Mouse (Mus musculus) liver, embryonic 11.5 days (tissue): Measurements from ENCODE around the gene Lgmn. TPM values are rescaled to one million over a fixed set of nuclear protein-coding genes. Genes with fewer than 3 reads are reported as not detected.
A peak's percentile ranks its signal among the peaks of the same experiment; 100 is the strongest.

ENCODE experiments used
- ATAC-seq: fragments of 200-750 bp; cut with Nextera tagmentation; replicated peaks from 2 replicates; pipeline ENCODE4 v1.8.0; 2017; ENCODE audit warnings: moderate number of reproducible peaks, mild to moderate bottlenecking, moderate TSS enrichment, moderate library complexity; ENCODE audit not compliant: low FRiP score
- DNase-seq: peaks from one replicate; pipeline ENCODE4 v3.0.0-alpha.2; 2017; ENCODE audit warnings: low spot score
- H3K27ac ChIP-seq: fragments of 300-500 bp; sonication (generic); 2 replicates; pipeline ENCODE4 v1.5.1; 2014; ENCODE audit warnings: mild to moderate bottlenecking, low read depth, low read length, control low read depth
- H3K27me3 ChIP-seq: fragments of 300-500 bp; sonication (generic); replicated peaks from 2 replicates; pipeline ENCODE4 v1.6.1; 2014; ENCODE audit warnings: low read length, mixed read lengths; ENCODE audit not compliant: control insufficient read depth, insufficient read depth
- H3K36me3 ChIP-seq: fragments of 300-500 bp; sonication (generic); 2 replicates; pipeline ENCODE4 v1.6.1; 2014; ENCODE audit warnings: mild to moderate bottlenecking, low read length, moderate library complexity, mixed read lengths; ENCODE audit not compliant: control insufficient read depth, insufficient read depth
- H3K4me1 ChIP-seq: fragments of 300-500 bp; sonication (generic); replicated peaks from 2 replicates; pipeline ENCODE4 v1.6.1; 2014; ENCODE audit warnings: low read length, mixed read lengths; ENCODE audit not compliant: control insufficient read depth, insufficient read depth
- H3K4me2 ChIP-seq: fragments of 300-500 bp; sonication (generic); 2 replicates; pipeline ENCODE4 v1.6.1; 2014; ENCODE audit warnings: mild to moderate bottlenecking, control low read depth, moderate library complexity
- H3K4me3 ChIP-seq: fragments of 300-500 bp; sonication (generic); 2 replicates; pipeline ENCODE4 v1.5.1; 2014; ENCODE audit warnings: low read depth, low read length, control low read depth
- H3K9ac ChIP-seq: fragments of 300-500 bp; sonication (generic); 2 replicates; pipeline ENCODE4 v1.6.1; 2014; ENCODE audit warnings: low read depth, low read length, control low read depth
- H3K9me3 ChIP-seq: fragments of 300-500 bp; sonication (generic); 2 replicates; pipeline ENCODE4 v1.6.1; 2016; ENCODE audit warnings: low read length, inconsistent platforms, mixed read lengths; ENCODE audit not compliant: control insufficient read depth
- WGBS: fragments of 180-500 bp; shearing (Covaris S2); extraction: QIAGEN DNeasy Blood & Tissue Kit; methylation state at CpG from one replicate; pipeline ENCODE4 v1.1.7; 2014; 5-methylcytosine and 5-hydroxymethylcytosine counted together
- polyA plus RNA-seq: library from polyadenylated mRNA; unstranded; fragments of >200 nt; fragmentation: Nextera tagmentation; extraction: Ambion mirVana; gene quantifications from 2 replicates; pipeline ENCODE4 v1.2.1, GENCODE M21; 2014

The Lgmn gene
- polyA plus RNA-seq, 1 experiment from 2014 or later = 59.5 TPM

GRCm38 (mm10) chr12:102356781-102357180 lies 82.8 kb downstream of the Lgmn start:
- Histone ChIP-seq H3K27ac (no peak overlapping the region), H3K4me2 (no peak overlapping the region), H3K9me3 (no peaks in the 10 kb centered on the region), H3K4me1 (peaks cover 4% of the 10 kb centered on the region), H3K4me3 (no peak overlapping the region), H3K27me3 (no peaks in the 10 kb centered on the region), H3K9ac (no peak overlapping the region), H3K36me3 (peaks cover 9% of the 10 kb centered on the region; the same call in 1 of the 2 replicates)
- DNase-seq (no peak), ATAC-seq (no peak)
- 82% methylated on average over 1 of the region's 1 CpGs for WGBS

- Histone ChIP-seq H3K27me3 (no peaks in the 10 kb centered on the region), H3K9me3 (no peaks in the 10 kb centered on the region), H3K27ac (no peak overlapping the region), H3K4me1 (peaks cover 4% of the 10 kb centered on the region), H3K4me2 (no peak overlapping the region), H3K4me3 (no peak overlapping the region), H3K36me3 (peaks cover 9% of the 10 kb centered on the region; the same call in 1 of the 2 replicates), H3K9ac (no peak overlapping the region)
- ATAC-seq = no peak
- DNase-seq = no peak
Observed at GRCm38 (mm10) chr12:102355784-102356183, 83.8 kb downstream of the Lgmn start.

GRCm38 (mm10) chr12:102354126-102354984 lies 85.3 kb downstream of the Lgmn start:
- Histone ChIP-seq H3K27ac (no peak overlapping the region), H3K9me3 (no peaks in the 10 kb centered on the region), H3K27me3 (no peaks in the 10 kb centered on the region), H3K4me2 (no peak overlapping the region), H3K4me1 (peaks cover 4% of the 10 kb centered on the region), H3K4me3 (no peak overlapping the region), H3K36me3 (peaks cover 7% of the 10 kb centered on the region; the same call in 1 of the 2 replicates), H3K9ac (no peak overlapping the region)
- DNase-seq (no peak), ATAC-seq (peak; percentile 62)
- 48% methylated on average over 10 of the region's 10 CpGs for WGBS

GRCm38 (mm10) chr12:102350997-102351396 lies 88.6 kb downstream of the Lgmn start:
- Histone ChIP-seq H3K36me3 (no peaks in the 10 kb centered on the region; the same call in 1 of the 2 replicates), H3K27ac (no peak overlapping the region), H3K4me2 (no peak overlapping the region), H3K9ac (no peak overlapping the region), H3K4me3 (no peak overlapping the region), H3K27me3 (no peaks in the 10 kb centered on the region), H3K4me1 (peaks cover 4% of the 10 kb centered on the region), H3K9me3 (no peaks in the 10 kb centered on the region)
- WGBS = 61% methylated on average over 1 of the region's 1 CpGs
- DNase-seq = no peak
- no peak for ATAC-seq

- WGBS = 93% methylated on average over 6 of the region's 6 CpGs
- H3K27ac ChIP-seq = no peak overlapping the region
- H3K9me3 ChIP-seq = no peaks in the 10 kb centered on the region
- no peaks in the 10 kb centered on the region for H3K27me3 ChIP-seq
- DNase-seq (no peak), ATAC-seq (no peak)
- no peak overlapping the region for H3K9ac ChIP-seq
- H3K4me2 ChIP-seq = no peak overlapping the region
- no peaks in the 10 kb centered on the region for H3K4me1 ChIP-seq
- no peak overlapping the region for H3K4me3 ChIP-seq
- no peaks in the 10 kb centered on the region; the same call in 1 of the 2 replicates for H3K36me3 ChIP-seq
Observed at GRCm38 (mm10) chr12:102348447-102348846, 91.2 kb downstream of the Lgmn start.

- Histone ChIP-seq H3K4me3 (no peak overlapping the region), H3K9me3 (no peaks in the 10 kb centered on the region), H3K36me3 (no peaks in the 10 kb centered on the region), H3K4me2 (no peak overlapping the region), H3K9ac (no peak overlapping the region), H3K4me1 (no peaks in the 10 kb centered on the region; the same call in 1 of the 2 replicates), H3K27ac (no peak overlapping the region), H3K27me3 (no peaks in the 10 kb centered on the region)
- no peak for DNase-seq
- WGBS = 15% methylated on average over 1 of the region's 1 CpGs
- ATAC-seq = no peak
Observed at GRCm38 (mm10) chr12:102346507-102346906, 93.1 kb downstream of the Lgmn start.

- no peak overlapping the region for H3K4me3 ChIP-seq
- no peaks in the 10 kb centered on the region for H3K36me3 ChIP-seq
- H3K4me2 ChIP-seq = no peak overlapping the region
- WGBS = 72% methylated on average over 14 of the region's 14 CpGs
- no peaks in the 10 kb centered on the region; the same call in 1 of the 2 replicates for H3K4me1 ChIP-seq
- H3K27ac ChIP-seq = no peak overlapping the region
- DNase-seq (no peak), ATAC-seq (no peak)
- no peak overlapping the region for H3K9ac ChIP-seq
- H3K9me3 ChIP-seq = no peaks in the 10 kb centered on the region
- no peaks in the 10 kb centered on the region for H3K27me3 ChIP-seq
Observed at GRCm38 (mm10) chr12:102345031-102345815, 94.4 kb downstream of the Lgmn start.
